Mouse (Mus musculus) CH12.LX (cell line): ENCODE results near the gene Etl4. TPM values are rescaled to one million over a fixed set of nuclear protein-coding genes. Genes with fewer than 3 reads are reported as not detected.

ENCODE experiments used
- DNase-seq: peaks from one replicate; pipeline ENCODE4 v3.0.0-alpha.2; 2013; ENCODE audit errors: extremely low read depth
- H3K27ac ChIP-seq: 2 replicates; pipeline ENCODE4 v1.5.1; 2012; ENCODE audit warnings: low read depth, mild to moderate bottlenecking, control low read depth, moderate library complexity; ENCODE audit not compliant: insufficient read depth
- H3K27me3 ChIP-seq: replicated peaks from 2 replicates; pipeline ENCODE3; 2012; ENCODE audit warnings: inconsistent platforms
- H3K36me3 ChIP-seq, 2 experiments: replicated peaks in 1 of 2; 2 replicates each; pipeline versions ENCODE3 to v1.6.1; 2012; ENCODE audit warnings: inconsistent platforms in 1 of 2, low read length in 1 of 2, mild to moderate bottlenecking in 1 of 2, mixed read lengths in 1 of 2, moderate library complexity in 1 of 2; ENCODE audit not compliant: control insufficient read depth in 1 of 2, insufficient read depth in 1 of 2
- H3K4me1 ChIP-seq, 2 experiments: 2 replicates each; pipeline ENCODE4 v1.6.1; 2012; ENCODE audit warnings: inconsistent platforms in 1 of 2, moderate library complexity in 1 of 2; ENCODE audit not compliant: insufficient read depth in 2 of 2, control insufficient read depth in 1 of 2
- H3K4me2 ChIP-seq: 2 replicates; pipeline ENCODE4 v1.6.1; 2012; ENCODE audit warnings: low read depth, mild to moderate bottlenecking, control low read depth; ENCODE audit not compliant: poor library complexity, insufficient read depth, severe bottlenecking
- H3K4me3 ChIP-seq, 3 experiments: fragments of 150-350 bp in 1 of 3; sonication (generic) in 1 of 3; replicated peaks in 1 of 3; 2 replicates each; pipeline versions ENCODE3 to v1.5.1; 2011 to 2012; ENCODE audit warnings: low read depth in 2 of 3, low read length in 2 of 3, mild to moderate bottlenecking in 2 of 3, moderate library complexity in 2 of 3, control low read depth in 1 of 3, improper control_type of control experiment in 1 of 3, inconsistent platforms in 1 of 3, mixed read lengths in 1 of 3; ENCODE audit not compliant: poor library complexity in 1 of 3
- H3K79me2 ChIP-seq: replicated peaks from 2 replicates; pipeline ENCODE4 v1.6.1; 2012; ENCODE audit warnings: mild to moderate bottlenecking, moderate library complexity; ENCODE audit not compliant: control insufficient read depth, poor library complexity, insufficient read depth, severe bottlenecking; ENCODE audit errors: extremely low read depth
- H3K9ac ChIP-seq: 2 replicates; pipeline ENCODE4 v1.6.1; 2012; ENCODE audit warnings: low read depth, mild to moderate bottlenecking, control low read depth, moderate library complexity; ENCODE audit not compliant: insufficient read depth
- H3K9me3 ChIP-seq: replicated peaks from 2 replicates; pipeline ENCODE3; 2012; ENCODE audit warnings: low read length, inconsistent platforms, mixed read lengths
- CHD1 ChIP-seq: IDR thresholded peaks from 2 replicates; pipeline ENCODE4 v1.6.1; 2012; ENCODE audit warnings: low read depth, low read length, improper control_type of control experiment, inconsistent platforms
- CTCF ChIP-seq, 2 experiments: IDR thresholded peaks in 1 of 2; conservative IDR thresholded peaks in 1 of 2; 2 replicates each; pipeline ENCODE4 v1.5.1; 2011 to 2012; ENCODE audit warnings: low read depth in 2 of 2, low read length in 2 of 2, improper control_type of control experiment in 1 of 2, inconsistent platforms in 1 of 2, mild to moderate bottlenecking in 1 of 2, moderate library complexity in 1 of 2
- E2F4 ChIP-seq: IDR thresholded peaks from 2 replicates; pipeline ENCODE4 v1.6.1; 2011; ENCODE audit warnings: low read depth, low read length, improper control_type of control experiment; ENCODE audit not compliant: insufficient replicate concordance
- ELF1 ChIP-seq: IDR thresholded peaks from 2 replicates; pipeline ENCODE4 v1.6.1; 2014; ENCODE audit warnings: low read depth, mild to moderate bottlenecking, inconsistent platforms, low read length, improper control_type of control experiment
- EP300 ChIP-seq: IDR thresholded peaks from 2 replicates; pipeline ENCODE4 v1.6.1; 2011; ENCODE audit warnings: low read length, improper control_type of control experiment
- ETS1 ChIP-seq: conservative IDR thresholded peaks from 2 replicates; pipeline ENCODE4 v1.6.1; 2012; ENCODE audit warnings: low read depth, mild to moderate bottlenecking, inconsistent platforms, low read length, improper control_type of control experiment, moderate library complexity
- GABPA ChIP-seq: IDR thresholded peaks from 2 replicates; pipeline ENCODE4 v1.6.1; 2012; ENCODE audit warnings: low read depth, low read length, improper control_type of control experiment, inconsistent platforms; ENCODE audit not compliant: insufficient replicate concordance
- HCFC1 ChIP-seq: IDR thresholded peaks from 2 replicates; pipeline ENCODE4 v1.6.1; 2012; ENCODE audit warnings: low read depth, mild to moderate bottlenecking, inconsistent platforms, low read length, improper control_type of control experiment
- IRF4 ChIP-seq: IDR thresholded peaks from 2 replicates; pipeline ENCODE4 v1.6.1; 2014; ENCODE audit warnings: low read depth, mild to moderate bottlenecking, inconsistent platforms, low read length, improper control_type of control experiment
- JUND ChIP-seq: conservative IDR thresholded peaks from 2 replicates; pipeline ENCODE4 v1.6.1; 2011; ENCODE audit warnings: low read depth, low read length, improper control_type of control experiment
- MAFK ChIP-seq: IDR thresholded peaks from 2 replicates; pipeline ENCODE4 v1.6.1; 2011; ENCODE audit warnings: low read length, improper control_type of control experiment; ENCODE audit not compliant: insufficient replicate concordance
- MXI1 ChIP-seq: IDR thresholded peaks from 2 replicates; pipeline ENCODE4 v1.6.1; 2011; ENCODE audit warnings: mild to moderate bottlenecking, low read depth, low read length, improper control_type of control experiment
- POLR2AphosphoS2 ChIP-seq: IDR thresholded peaks from 2 replicates; pipeline ENCODE4 v1.6.1; 2011; ENCODE audit warnings: low read depth, low read length, improper control_type of control experiment
- RAD21 ChIP-seq: IDR thresholded peaks from 2 replicates; pipeline ENCODE4 v1.6.1; 2011; ENCODE audit warnings: low read depth, mild to moderate bottlenecking, low read length, improper control_type of control experiment, moderate library complexity
- SIN3A ChIP-seq: IDR thresholded peaks from 2 replicates; pipeline ENCODE4 v1.6.1; 2012; ENCODE audit warnings: low read length, improper control_type of control experiment, inconsistent platforms
- SMC3 ChIP-seq: IDR thresholded peaks from 2 replicates; pipeline ENCODE4 v1.6.1; 2011; ENCODE audit warnings: low read depth, low read length, improper control_type of control experiment
- TCF12 ChIP-seq: IDR thresholded peaks from 2 replicates; pipeline ENCODE4 v1.6.1; 2014; ENCODE audit warnings: low read depth, mild to moderate bottlenecking, inconsistent platforms, low read length, improper control_type of control experiment
- USF2 ChIP-seq: conservative IDR thresholded peaks from 2 replicates; pipeline ENCODE4 v1.6.1; 2011; ENCODE audit warnings: low read depth, low read length, improper control_type of control experiment
- ZC3H11A ChIP-seq: IDR thresholded peaks from 2 replicates; pipeline ENCODE4 v1.6.1; 2012; ENCODE audit warnings: low read depth, mild to moderate bottlenecking, inconsistent platforms, low read length, improper control_type of control experiment
- ZKSCAN1 ChIP-seq: IDR thresholded peaks from 2 replicates; pipeline ENCODE4 v1.6.1; 2012; ENCODE audit warnings: low read depth, inconsistent platforms, low read length, improper control_type of control experiment, borderline replicate concordance
- ZMIZ1 ChIP-seq: IDR thresholded peaks from 2 replicates; pipeline ENCODE4 v1.6.1; 2012; ENCODE audit warnings: low read depth, mild to moderate bottlenecking, inconsistent platforms, low read length, improper control_type of control experiment
- dilution Hi-C: fragments of 300-500 bp; cut with MboI; formaldehyde crosslinking; loops from 2 replicates; pipeline ENCODE4 v1.14.3; 2020; ENCODE audit warnings: low sequenced_read_pairs; ENCODE audit not compliant: extremely low pct_unique_long_range_greater_than_20kb, extremely low pct_ligation_motif_present
- in situ Hi-C: fragments of 300-500 bp; cut with MboI; formaldehyde crosslinking; loops from 3 replicates; pipeline ENCODE4 v1.14.3; 2019; ENCODE audit warnings: low sequenced_read_pairs, low pct_ligation_motif_present, low pct_unique_long_range_greater_than_20kb, mixed read lengths
- polyA plus RNA-seq: library from polyadenylated mRNA; unstranded; fragments of >175 nt; gene quantifications from 2 replicates; pipeline ENCODE4 v1.2.1, GENCODE M21; 2012; ENCODE audit warnings: low read depth; ENCODE audit not compliant: insufficient read length
- total RNA-seq, 2 experiments: library from RNA; depleted of rRNA; stranded (reverse); fragments of 300-350 nt in 1 of 2; fragments of >200 nt in 1 of 2; gene quantifications; 2 replicates each; pipeline ENCODE4 v1.2.3; 2012 to 2014

Etl4 gene
- total and polyA plus RNA-seq, 3 experiments: 7.2 to 18.6 (median 11.7) TPM

DNA sequence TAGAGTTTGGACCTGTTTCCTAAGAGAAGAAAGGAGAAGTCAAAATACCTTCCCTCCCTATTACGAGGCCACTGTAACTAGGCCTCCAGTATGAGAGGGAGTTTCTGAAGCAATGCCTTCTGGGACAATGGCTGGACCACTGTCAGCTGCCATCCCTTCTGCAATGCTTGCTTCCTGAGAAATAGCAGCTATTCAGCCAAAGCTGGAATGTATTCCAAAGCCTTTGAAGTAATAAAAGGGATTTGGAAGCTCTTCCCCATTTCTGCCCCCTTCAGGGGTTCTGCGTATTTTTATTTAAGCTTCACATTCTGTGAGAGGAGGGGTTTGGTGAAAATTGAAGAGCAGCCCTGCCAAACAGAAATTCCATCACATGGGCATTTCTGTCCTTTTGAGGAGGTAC lies 730.1 kb downstream of the Etl4 start:
- H3K4me2 ChIP-seq: no peak overlapping the region
- H3K9ac ChIP-seq: no peak overlapping the region
- dilution Hi-C loops: no loop called here
- H3K4me1 ChIP-seq: no peaks in the 10 kb centered on the region; a peak in 1 of 4 replicates
- no peaks in the 10 kb centered on the region for H3K79me2 ChIP-seq
- no peak overlapping the region for H3K27ac ChIP-seq
- in situ Hi-C loops: no loop called here
- H3K9me3 ChIP-seq: no peaks in the 10 kb centered on the region
- H3K4me3 ChIP-seq: no peak overlapping the region
- DNase-seq: no peak
- H3K36me3 ChIP-seq: peaks cover 0 to 5% of the 10 kb centered on the region in 2 experiments
- no peaks in the 10 kb centered on the region for H3K27me3 ChIP-seq
- TF ChIP-seq HCFC1: no peak
- no peak for TF ChIP-seq ELF1
- TF ChIP-seq USF2: no peak

DNA sequence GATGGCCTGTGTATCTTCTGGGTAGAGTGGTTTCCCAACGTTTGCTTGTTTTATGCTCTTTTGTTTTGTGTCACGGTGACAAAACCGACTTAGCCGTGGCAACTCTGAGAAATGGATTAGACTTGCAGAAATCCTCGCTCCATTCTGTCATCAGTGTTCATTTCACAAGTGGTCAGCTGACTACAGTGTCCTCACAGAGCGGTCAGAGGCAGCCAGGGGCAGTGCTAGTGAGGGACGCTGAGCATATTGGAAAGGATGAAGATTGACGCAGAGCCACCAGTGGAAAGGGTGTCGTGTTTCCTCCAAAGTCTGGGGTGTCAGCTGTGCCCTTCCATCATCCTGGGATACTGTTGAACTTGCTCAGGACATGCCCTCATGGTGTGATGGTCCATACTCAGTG lies 733.2 kb downstream of the Etl4 start:
- dilution Hi-C loops: no loop called here
- no peak overlapping the region for H3K27ac ChIP-seq

DNA sequence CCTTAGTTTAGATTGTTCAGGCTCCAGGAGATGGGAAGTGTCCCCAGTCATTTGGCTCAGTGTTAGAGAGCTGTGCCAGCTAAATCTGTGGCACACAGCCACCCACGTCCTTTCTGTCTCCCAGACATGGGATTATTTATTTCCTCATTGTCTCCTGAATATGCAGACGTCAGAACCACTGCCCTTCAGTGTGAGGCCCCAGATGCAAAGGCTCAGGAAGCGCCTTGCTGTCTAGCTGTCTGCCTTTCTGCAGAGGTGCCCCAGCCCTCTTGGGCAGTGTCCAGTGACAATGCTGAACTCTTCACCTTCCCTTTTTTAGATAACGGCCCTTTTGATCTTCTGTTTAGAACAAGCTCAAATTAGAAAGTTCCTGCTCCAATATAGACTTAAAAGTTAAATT lies 740.2 kb downstream of the Etl4 start:
- no peaks in the 10 kb centered on the region for H3K9me3 ChIP-seq
- H3K4me2 ChIP-seq: no peak overlapping the region
- H3K9ac ChIP-seq: no peak overlapping the region
- peaks cover 0 to 9% of the 10 kb centered on the region in 2 experiments for H3K36me3 ChIP-seq
- dilution Hi-C loops (no loop called here), in situ Hi-C loops (no loop called here)
- H3K79me2 ChIP-seq: no peaks in the 10 kb centered on the region
- H3K4me1 ChIP-seq: peaks cover 2 to 19% of the 10 kb centered on the region in 2 experiments; a peak in 3 of 4 replicates
- no peaks in the 10 kb centered on the region for H3K27me3 ChIP-seq
- H3K4me3 ChIP-seq: no peak overlapping the region
- H3K27ac ChIP-seq: no peak overlapping the region
- no peak for DNase-seq
- no peak for TF ChIP-seq E2F4
- no peak for TF ChIP-seq CTCF (conservative IDR thresholded peaks at IDR 0.05 in 1 of 2, IDR thresholded peaks at IDR 0.05 in 1 of 2; ENCODE audit: low read depth in 2 of 2, low read length in 2 of 2)
- no peak for TF ChIP-seq ZKSCAN1
- no peak for TF ChIP-seq POLR2AphosphoS2
- TF ChIP-seq CHD1: no peak
- no peak for TF ChIP-seq JUND
- TF ChIP-seq EP300: no peak
- no peak for TF ChIP-seq IRF4
- no peak for TF ChIP-seq HCFC1
- TF ChIP-seq ZC3H11A: no peak
- no peak for TF ChIP-seq SIN3A
- TF ChIP-seq GABPA: no peak
- TF ChIP-seq SMC3: no peak

More for the DNA sequence above, 733.2 kb downstream of the Etl4 start:
- H3K4me2 ChIP-seq: no peak overlapping the region
- H3K27me3 ChIP-seq: no peaks in the 10 kb centered on the region
- no peak for DNase-seq
- TF ChIP-seq MAFK: no peak
- no peak for TF ChIP-seq MXI1
- no peak for TF ChIP-seq RAD21
- TF ChIP-seq SIN3A: no peak
- TF ChIP-seq ZMIZ1: no peak
- TF ChIP-seq ETS1: no peak
- no peak for TF ChIP-seq ZKSCAN1
- TF ChIP-seq CHD1: no peak
- no peak for TF ChIP-seq USF2
- no peak for TF ChIP-seq JUND
- TF ChIP-seq TCF12: no peak
- TF ChIP-seq IRF4: no peak
- TF ChIP-seq, all 38 proteins: peak for 0
- Histone ChIP-seq H3K9me3 (no peaks in the 10 kb centered on the region), H3K36me3 (peaks cover 0 to 5% of the 10 kb centered on the region in 2 experiments), H3K9ac (no peak overlapping the region), H3K4me3 (no peak overlapping the region), H3K79me2 (no peaks in the 10 kb centered on the region), H3K4me1 (no peaks in the 10 kb centered on the region)
- in situ Hi-C loops: no loop called here
